Mouse (Mus musculus): ENCODE measurements around the gene Ppip5k2.

DNA sequence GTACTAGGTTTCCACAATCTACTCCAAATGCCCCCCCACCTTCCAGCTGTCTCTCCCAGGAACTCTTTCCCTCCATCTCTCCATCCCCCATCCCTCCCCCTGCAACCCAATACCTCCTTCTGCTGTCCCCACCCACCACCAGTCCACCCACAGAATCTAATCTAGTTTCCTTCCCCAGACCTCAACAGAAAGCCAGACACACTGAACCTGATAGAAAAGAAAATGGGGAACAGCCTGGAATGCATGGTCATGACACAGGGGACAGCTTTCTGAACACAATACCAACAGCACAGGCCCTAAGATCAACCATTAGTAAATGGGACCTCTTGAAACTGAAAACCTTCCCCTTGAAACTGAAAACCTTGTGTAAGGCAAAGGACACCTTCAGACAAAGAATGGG lies 76.4 kb downstream of the Ppip5k2 start:
- no peak for TF ChIP-seq CTCF (IDR thresholded peaks at IDR 0.05)
- TF ChIP-seq EP300 (IDR thresholded peaks at IDR 0.05), result no peak

Measured in lung, postnatal 0 days (tissue).